Mouse (Mus musculus): Measurements from ENCODE around the gene Nlrp1a.

Nlrp1a gene

DNA sequence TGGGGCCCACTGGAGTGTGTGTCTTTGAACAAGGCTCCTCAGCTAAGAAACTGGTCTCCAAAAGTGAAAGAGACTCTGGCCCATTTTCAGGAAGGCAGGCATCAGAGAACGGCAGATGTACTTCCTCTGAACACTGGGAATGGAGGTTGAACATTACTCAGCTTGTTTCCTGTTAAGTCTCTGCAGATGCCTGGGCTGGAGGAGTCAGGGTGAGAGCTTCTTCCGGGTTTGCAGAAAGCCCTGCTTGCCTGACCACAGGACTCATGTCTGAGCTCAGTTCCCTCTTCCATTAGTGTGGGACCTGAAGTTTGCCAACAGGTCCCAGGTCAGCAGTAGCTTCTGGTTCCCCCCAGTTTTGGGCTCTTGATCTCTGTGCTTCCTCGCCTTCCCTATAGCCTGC lies at the start of gene Nlrp1a:
TSS of gene Nlrp1a (minus strand) at position 44 of the 400 bp plus-strand sequence.
- in situ Hi-C loops (cut with MboI; ENCODE audit: low sequenced_read_pairs) = no loop called here

DNA sequence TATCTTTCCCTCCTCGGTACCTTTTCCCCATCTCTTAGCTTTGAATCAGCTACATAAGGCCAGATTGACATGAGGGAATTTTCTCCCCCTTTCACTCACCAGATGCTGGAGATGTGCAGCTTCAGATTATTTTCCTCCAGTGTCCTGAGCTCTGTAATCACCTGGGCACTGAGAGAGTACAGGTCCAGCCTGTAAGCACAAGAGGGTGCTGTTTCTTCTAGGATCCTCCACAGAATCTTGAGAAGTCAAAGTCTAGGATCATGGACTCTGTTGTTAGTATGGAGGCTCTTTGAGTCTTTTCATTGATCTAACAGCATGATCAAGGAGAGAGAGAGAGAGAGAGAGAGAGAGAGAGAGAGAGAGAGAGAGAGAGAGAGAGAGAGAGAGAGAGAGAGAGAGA lies 25.1 kb upstream of the Nlrp1a start:
- in situ Hi-C loops (cut with MboI; ENCODE audit: low sequenced_read_pairs) = no loop called here

DNA sequence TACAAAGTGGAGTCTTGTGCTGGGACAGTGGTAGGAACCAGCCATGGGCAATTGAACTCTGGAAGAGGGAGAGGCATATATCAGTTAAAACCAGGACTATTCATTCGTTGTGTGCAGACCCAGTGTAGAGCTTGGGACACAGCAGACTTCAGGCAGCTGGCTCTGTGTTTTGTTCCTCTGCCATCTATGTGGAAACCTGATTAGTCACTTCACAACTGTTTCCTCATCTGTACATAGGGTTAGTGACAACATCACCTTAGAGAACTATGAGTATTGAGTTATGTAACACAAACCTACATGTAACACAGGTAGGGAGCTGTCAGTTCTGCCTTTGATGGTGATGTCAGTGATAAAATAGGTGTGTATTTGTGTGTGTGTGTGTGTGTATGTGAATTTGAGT lies 19.6 kb upstream of the Nlrp1a start:
- in situ Hi-C loops (cut with MboI; ENCODE audit: low sequenced_read_pairs) = no loop called here

DNA sequence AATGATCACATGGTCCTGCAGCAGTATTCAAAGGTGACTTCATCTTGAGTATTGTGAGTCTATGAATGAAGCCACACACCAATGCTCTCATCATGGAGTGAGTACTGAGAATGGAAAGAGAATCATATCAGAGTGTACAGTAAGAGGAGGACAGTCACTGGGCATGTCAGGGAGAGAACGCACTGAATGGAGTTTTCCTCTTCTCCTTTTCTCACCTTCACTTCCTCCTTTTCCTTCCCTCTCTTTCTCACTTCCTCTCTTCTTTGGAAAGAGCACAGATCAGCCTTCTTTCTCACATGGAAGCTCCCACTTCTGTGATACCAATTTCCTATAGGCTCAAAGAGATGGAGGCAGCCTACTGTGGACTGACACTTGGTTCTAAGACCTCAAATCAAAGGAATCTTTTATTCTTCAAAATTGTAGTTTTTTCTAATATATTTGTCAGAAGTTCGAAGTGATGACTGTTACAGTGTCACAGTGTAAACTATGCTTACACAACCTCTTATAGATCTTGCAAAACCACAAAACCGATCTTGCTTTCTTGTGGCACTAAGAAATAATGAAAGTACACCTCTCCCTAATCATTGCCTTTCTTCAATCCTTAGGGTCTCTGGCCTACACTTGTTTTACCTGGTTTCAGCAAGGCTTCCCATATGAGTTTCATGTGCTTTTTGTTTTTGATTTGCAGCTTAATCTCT lies 15.1 kb upstream of the Nlrp1a start:
- in situ Hi-C loops (cut with MboI; ENCODE audit: low sequenced_read_pairs) = no loop called here

DNA sequence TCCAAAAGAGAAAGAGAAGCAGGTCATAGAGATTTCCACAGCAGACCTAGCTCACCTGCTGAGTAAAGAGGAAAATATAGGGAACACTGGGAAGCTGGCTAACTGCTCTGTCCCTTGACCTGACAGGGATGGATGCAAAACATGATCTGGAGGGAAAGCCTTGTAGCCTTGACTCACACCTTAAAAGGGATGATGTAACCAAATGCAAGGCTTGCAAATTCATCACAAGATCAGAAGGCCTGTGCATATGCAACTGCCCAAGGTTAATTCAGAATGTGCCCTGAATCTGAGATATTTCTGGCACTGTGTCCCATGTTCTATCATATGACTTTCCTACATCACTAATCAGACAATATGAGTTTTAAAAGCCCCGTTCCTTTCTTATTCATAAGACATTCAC lies 10.8 kb upstream of the Nlrp1a start:
- in situ Hi-C loops (cut with MboI; ENCODE audit: low sequenced_read_pairs) = no loop called here

DNA sequence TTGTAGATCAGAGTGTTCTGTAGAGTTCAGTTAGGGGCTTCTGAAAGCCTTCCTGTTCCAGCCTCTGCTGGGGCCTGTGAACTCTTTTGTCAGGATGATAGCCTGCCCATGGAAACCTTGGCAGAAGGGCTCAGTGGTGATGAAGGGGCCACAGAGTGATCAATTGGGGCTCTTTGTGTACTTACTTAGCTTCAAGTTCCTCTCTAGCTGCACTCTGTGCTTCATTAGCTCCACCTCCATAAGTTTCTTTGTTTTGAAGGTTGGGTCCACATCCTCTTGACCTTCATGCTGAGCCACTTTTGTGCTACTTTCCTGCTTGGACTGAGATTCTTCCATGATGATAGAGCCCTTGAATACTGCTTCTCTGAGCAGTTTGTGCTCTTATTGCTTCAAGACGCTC lies 2.5 kb downstream of the Nlrp1a start:
- in situ Hi-C loops (cut with MboI; ENCODE audit: low sequenced_read_pairs) = no loop called here

DNA sequence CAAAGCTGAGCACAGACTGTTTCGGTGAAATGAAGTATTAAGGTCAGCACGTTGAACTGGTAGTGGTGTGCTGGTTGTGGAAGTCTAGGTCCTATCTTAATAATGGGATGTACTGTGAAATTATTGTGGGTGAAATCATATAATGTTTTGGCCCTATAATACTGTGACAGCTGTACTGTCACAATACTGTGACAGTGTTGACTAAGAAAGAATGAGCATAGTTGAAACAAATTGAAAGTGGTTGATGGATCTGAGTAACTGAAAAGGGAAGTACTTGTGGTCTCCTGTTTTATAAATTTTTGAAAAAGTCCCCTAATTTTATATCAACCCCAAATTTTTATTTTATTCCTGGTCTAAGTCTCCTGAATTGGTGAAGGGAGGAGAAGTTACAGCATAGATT lies 37.4 kb downstream of the Nlrp1a start:
- in situ Hi-C loops (cut with MboI; ENCODE audit: low sequenced_read_pairs) = no loop called here

DNA sequence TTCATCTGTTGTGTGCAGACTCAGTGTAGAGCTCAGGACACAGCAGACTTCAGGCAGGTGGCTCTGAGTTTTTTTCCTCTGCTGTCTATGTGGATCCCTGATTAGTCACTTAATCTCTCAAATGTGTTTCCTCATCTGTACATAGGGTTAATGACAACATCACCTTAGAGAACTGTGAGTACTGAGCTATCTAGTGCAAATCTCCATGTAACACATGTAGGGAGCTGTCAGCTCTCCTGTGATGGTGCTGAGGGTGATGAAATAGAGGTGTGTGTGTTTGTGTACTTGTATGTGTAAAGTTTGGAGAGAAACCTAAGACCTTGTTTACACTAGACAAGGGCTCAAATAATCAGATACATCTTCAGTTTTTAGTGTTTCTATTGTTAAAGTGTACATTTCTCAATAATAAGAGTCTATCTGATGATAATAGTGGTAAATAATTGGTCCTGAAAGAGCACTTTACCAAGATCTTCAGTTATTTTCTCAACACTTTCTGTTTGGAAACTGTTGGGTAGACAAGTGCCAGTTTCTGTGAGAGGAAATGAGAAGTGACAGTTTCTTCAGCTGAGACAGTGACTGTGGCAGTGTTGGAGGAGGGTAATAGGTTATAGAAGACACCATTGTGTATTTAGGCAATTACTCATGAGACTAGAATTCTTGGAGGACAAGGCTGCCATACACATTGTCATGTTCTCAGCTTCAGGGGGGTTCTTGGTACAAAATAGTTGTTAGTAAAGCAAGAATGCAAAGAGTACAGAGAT lies 38.1 kb downstream of the Nlrp1a start:
- in situ Hi-C loops (cut with MboI; ENCODE audit: low sequenced_read_pairs) = no loop called here

DNA sequence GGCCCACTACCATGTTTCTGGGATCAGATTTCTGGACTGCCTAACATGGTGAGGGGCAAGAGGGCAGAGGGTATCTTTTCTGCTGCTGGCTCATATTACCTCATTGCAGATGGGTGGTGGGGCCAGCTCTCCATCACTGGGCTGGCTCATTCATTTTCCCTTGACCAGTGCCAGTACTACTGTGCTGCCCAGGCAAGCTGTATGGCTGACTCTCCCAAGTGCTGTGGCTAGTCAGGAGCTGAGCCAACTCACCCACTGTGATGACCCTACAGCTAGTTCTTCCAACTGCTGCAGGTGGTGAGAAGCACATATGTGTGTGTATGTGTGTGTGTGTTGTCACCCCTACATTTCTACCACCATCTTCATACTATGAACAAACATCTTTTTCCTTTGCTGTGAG lies 40.6 kb downstream of the Nlrp1a start:
- in situ Hi-C loops (cut with MboI; ENCODE audit: low sequenced_read_pairs) = no loop called here

DNA sequence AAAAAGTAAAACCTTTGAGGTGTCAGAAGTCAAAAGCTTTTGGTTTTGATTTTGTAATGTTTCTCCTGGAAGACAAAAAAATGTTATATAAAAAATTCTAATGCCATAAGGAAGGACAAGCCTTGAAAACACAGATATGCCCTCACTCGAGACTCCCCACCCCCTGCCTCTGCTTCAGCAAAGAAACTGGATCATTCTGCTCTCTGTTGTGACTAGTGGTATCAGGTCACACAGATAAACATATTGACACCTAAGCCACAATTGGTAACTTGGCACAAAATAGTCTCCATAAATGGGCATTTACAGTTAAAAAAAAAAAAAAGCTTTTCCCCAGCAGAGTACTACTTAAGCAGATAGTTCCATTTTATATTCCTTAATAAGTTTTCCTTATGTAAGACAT lies 68.2 kb downstream of the Nlrp1a start:
- in situ Hi-C loops (cut with MboI; ENCODE audit: low sequenced_read_pairs) = no loop called here

DNA sequence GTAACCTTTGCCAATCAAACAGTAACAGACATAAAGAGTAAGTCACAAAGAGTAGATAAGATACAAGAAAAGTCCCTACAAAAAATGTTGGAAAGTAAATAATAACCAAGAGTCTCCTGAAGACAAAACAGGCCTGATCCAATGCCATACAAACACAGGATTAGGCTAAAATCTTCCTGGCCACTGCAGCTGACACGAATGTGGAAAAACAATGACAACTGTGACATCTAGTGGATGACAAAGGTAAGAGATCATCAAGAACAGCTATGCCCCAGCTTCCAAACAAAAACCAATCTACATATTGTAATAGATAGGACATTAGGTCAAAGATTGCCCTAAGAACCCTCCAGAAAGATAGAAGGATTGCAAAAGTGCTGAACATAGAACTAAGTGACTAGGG lies 92.0 kb downstream of the Nlrp1a start:
- in situ Hi-C loops (cut with MboI; ENCODE audit: low sequenced_read_pairs) = no loop called here
